Mouse (Mus musculus) limb, embryonic 13.5 days (tissue): ENCODE results near the gene Nts. TPM values are rescaled to one million over a fixed set of nuclear protein-coding genes. Genes with fewer than 3 reads are reported as not detected.
A peak's percentile ranks its signal among the peaks of the same experiment; 100 is the strongest.
"Not testable (repeated sequence)": the region's sequence is repeated elsewhere in the genome, so short reads cannot be mapped to it uniquely, and the experiment has no call there.

Experiments used
- ATAC-seq: fragments of 200-750 bp; cut with Nextera tagmentation; 2 replicates; pipeline ENCODE4 v1.8.0; 2017; ENCODE audit warnings: low read depth, moderate number of reproducible peaks, moderate TSS enrichment; ENCODE audit not compliant: low FRiP score
- H3K27ac ChIP-seq: fragments of 300-500 bp; sonication (generic); 2 replicates; pipeline ENCODE4 v1.5.1; 2015; ENCODE audit warnings: inconsistent platforms, mild to moderate bottlenecking, moderate library complexity
- H3K27me3 ChIP-seq: fragments of 300-500 bp; sonication (generic); 2 replicates; pipeline ENCODE4 v1.6.1; 2015; ENCODE audit warnings: mild to moderate bottlenecking, inconsistent platforms
- H3K36me3 ChIP-seq: fragments of 300-500 bp; sonication (generic); 2 replicates; pipeline ENCODE4 v1.6.1; 2015; ENCODE audit warnings: inconsistent platforms, mild to moderate bottlenecking, moderate library complexity
- H3K4me1 ChIP-seq: fragments of 300-500 bp; sonication (generic); 2 replicates; pipeline ENCODE4 v1.6.1; 2015; ENCODE audit warnings: inconsistent platforms
- H3K4me2 ChIP-seq: fragments of 300-500 bp; sonication (generic); replicated peaks from 2 replicates; pipeline ENCODE4 v1.6.1; 2015; ENCODE audit warnings: inconsistent platforms, mild to moderate bottlenecking, moderate library complexity
- H3K4me3 ChIP-seq: fragments of 300-500 bp; sonication (generic); 2 replicates; pipeline ENCODE4 v1.5.1; 2015; ENCODE audit warnings: moderate library complexity, mild to moderate bottlenecking, inconsistent platforms
- H3K9ac ChIP-seq: fragments of 300-500 bp; sonication (generic); 2 replicates; pipeline ENCODE4 v1.6.1; 2015; ENCODE audit warnings: mild to moderate bottlenecking, inconsistent platforms
- H3K9me3 ChIP-seq: fragments of 300-500 bp; sonication (generic); 2 replicates; pipeline ENCODE4 v1.6.1; 2016; ENCODE audit warnings: inconsistent platforms
- WGBS: fragments of 180-500 bp; shearing (Covaris S2); methylation state at CpG from one replicate; pipeline ENCODE4 v1.1.7; 2015; 5-methylcytosine and 5-hydroxymethylcytosine counted together
- polyA plus RNA-seq: library from polyadenylated mRNA; unstranded; fragments of >200 nt; fragmentation: Nextera tagmentation; extraction: Ambion mirVana; gene quantifications from 2 replicates; pipeline ENCODE4 v1.2.1, GENCODE M21; 2015

The Nts gene
- polyA plus RNA-seq, 1 experiment from 2014 or later, result 0.57 TPM

GRCm38 (mm10) chr10:102435467-102435866 is 54.8 kb downstream of the Nts start:
- not testable (repeated sequence) for H3K4me3 ChIP-seq, H3K9me3 ChIP-seq, H3K27me3 ChIP-seq, H3K4me1 ChIP-seq, H3K36me3 ChIP-seq, H3K27ac ChIP-seq, ATAC-seq, H3K9ac ChIP-seq
- peak overlapping the region; percentile 46 for H3K4me2 ChIP-seq
- WGBS, result 43% methylated on average over 6 of the region's 6 CpGs

GRCm38 (mm10) chr10:102435048-102435447 is 55.2 kb downstream of the Nts start:
- not testable (repeated sequence) for H3K9me3 ChIP-seq, H3K9ac ChIP-seq, H3K4me1 ChIP-seq, H3K36me3 ChIP-seq, ATAC-seq, H3K4me3 ChIP-seq, H3K27ac ChIP-seq, H3K27me3 ChIP-seq
- peak overlapping the region; percentile 46 for H3K4me2 ChIP-seq
- WGBS, result 3% methylated on average over 7 of the region's 7 CpGs

Other genes starting within 250 kb of the Nts start
- gene Rassf9, start 21.7 kb upstream of the Nts start, polyA plus RNA-seq, result 1.9 and 2.2 TPM in 2 replicates